Mouse (Mus musculus): ENCODE results near the gene Syt17. TPM values are rescaled to one million over a fixed set of nuclear protein-coding genes. Genes with fewer than 3 reads are reported as not detected.

The Syt17 gene
- total and polyA plus RNA-seq, 3 experiments, result not detected

- no peak for DNase-seq (ENCODE audit: extremely low read depth)
- H3K79me2 ChIP-seq (replicated peaks; ENCODE audit: control insufficient read depth, extremely low read depth, insufficient read depth, poor library complexity, severe bottlenecking), result no peaks in the 10 kb centered on the region
- H3K4me3 ChIP-seq (replicated peaks in 1 of 3; ENCODE audit: low read depth in 2 of 3, low read length in 2 of 3, poor library complexity in 1 of 3), result no peak overlapping the region
- dilution Hi-C loops (cut with MboI; ENCODE audit: extremely low pct_ligation_motif_present, extremely low pct_unique_long_range_greater_than_20kb, low sequenced_read_pairs), result no loop called here
- H3K4me2 ChIP-seq (ENCODE audit: insufficient read depth, low read depth, poor library complexity, severe bottlenecking), result no peak overlapping the region
- H3K27me3 ChIP-seq (replicated peaks), result no peaks in the 10 kb centered on the region
- no peak overlapping the region for H3K27ac ChIP-seq (ENCODE audit: insufficient read depth, low read depth)
- H3K4me1 ChIP-seq (ENCODE audit: control insufficient read depth in 1 of 2, insufficient read depth in 2 of 2), result peaks cover 4 to 18% of the 10 kb centered on the region in 2 experiments; a peak in 3 of 4 replicates
- TF ChIP-seq GABPA (IDR thresholded peaks at IDR 0.05; ENCODE audit: insufficient replicate concordance, low read depth, low read length) (no peak), SMC3 (IDR thresholded peaks at IDR 0.05; ENCODE audit: low read depth, low read length) (no peak), EP300 (IDR thresholded peaks at IDR 0.05; ENCODE audit: low read length) (no peak)
- peaks cover 13% of the 10 kb centered on the region for H3K9me3 ChIP-seq (replicated peaks; ENCODE audit: low read length)
- H3K9ac ChIP-seq (ENCODE audit: insufficient read depth, low read depth), result no peak overlapping the region
- in situ Hi-C loops (cut with MboI; ENCODE audit: low pct_ligation_motif_present, low pct_unique_long_range_greater_than_20kb, low sequenced_read_pairs), result no loop called here
- no peaks in the 10 kb centered on the region for H3K36me3 ChIP-seq (replicated peaks in 1 of 2; ENCODE audit: control insufficient read depth in 1 of 2, insufficient read depth in 1 of 2, low read length in 1 of 2)
Measured at GRCm38 (mm10) chr7:118346943-118347342, 101.1 kb downstream of the Syt17 start.

GRCm38 (mm10) chr7:118346432-118346831 is 101.6 kb downstream of the Syt17 start:
- DNase-seq (ENCODE audit: extremely low read depth), result peak; percentile 80
- in situ Hi-C loops (cut with MboI; ENCODE audit: low pct_ligation_motif_present, low pct_unique_long_range_greater_than_20kb, low sequenced_read_pairs), result no loop called here
- no peaks in the 10 kb centered on the region for H3K79me2 ChIP-seq (replicated peaks; ENCODE audit: control insufficient read depth, extremely low read depth, insufficient read depth, poor library complexity, severe bottlenecking)
- no peaks in the 10 kb centered on the region for H3K27me3 ChIP-seq (replicated peaks)
- H3K27ac ChIP-seq (ENCODE audit: insufficient read depth, low read depth), result no peak overlapping the region
- H3K9ac ChIP-seq (ENCODE audit: insufficient read depth, low read depth), result no peak overlapping the region
- no peak overlapping the region for H3K4me2 ChIP-seq (ENCODE audit: insufficient read depth, low read depth, poor library complexity, severe bottlenecking)
- dilution Hi-C loops (cut with MboI; ENCODE audit: extremely low pct_ligation_motif_present, extremely low pct_unique_long_range_greater_than_20kb, low sequenced_read_pairs), result no loop called here
- H3K4me3 ChIP-seq (replicated peaks in 1 of 3; ENCODE audit: low read depth in 2 of 3, low read length in 2 of 3, poor library complexity in 1 of 3), result no peak overlapping the region
- peaks cover 13% of the 10 kb centered on the region for H3K9me3 ChIP-seq (replicated peaks; ENCODE audit: low read length)
- H3K4me1 ChIP-seq (ENCODE audit: control insufficient read depth in 1 of 2, insufficient read depth in 2 of 2), result peaks cover 4 to 18% of the 10 kb centered on the region in 2 experiments; a peak in 3 of 4 replicates
- no peaks in the 10 kb centered on the region for H3K36me3 ChIP-seq (replicated peaks in 1 of 2; ENCODE audit: control insufficient read depth in 1 of 2, insufficient read depth in 1 of 2, low read length in 1 of 2)
- no peak for TF ChIP-seq PAX5 (IDR thresholded peaks at IDR 0.05; ENCODE audit: low read length)
- TF ChIP-seq JUN (IDR thresholded peaks at IDR 0.05; ENCODE audit: insufficient read depth, low read depth, low read length), result no peak
- no peak for TF ChIP-seq CHD2 (IDR thresholded peaks at IDR 0.05; ENCODE audit: low read length)
- TF ChIP-seq TCF12 (IDR thresholded peaks at IDR 0.05; ENCODE audit: low read depth, low read length), result 0 out of 2 replicates have a peak, but pooled peaks have one; percentile 5
- no peak for TF ChIP-seq MXI1 (IDR thresholded peaks at IDR 0.05; ENCODE audit: low read depth, low read length)
- TF ChIP-seq MAX (IDR thresholded peaks at IDR 0.05; ENCODE audit: low read length), result no peak
- TF ChIP-seq ZKSCAN1 (IDR thresholded peaks at IDR 0.05; ENCODE audit: borderline replicate concordance, low read depth, low read length), result no peak
- TF ChIP-seq CTCF (conservative IDR thresholded peaks at IDR 0.05 in 1 of 2, IDR thresholded peaks at IDR 0.05 in 1 of 2; ENCODE audit: low read depth in 2 of 2, low read length in 2 of 2), result no peak
- TF ChIP-seq E2F4 (IDR thresholded peaks at IDR 0.05; ENCODE audit: insufficient replicate concordance, low read depth, low read length), result no peak
- no peak for TF ChIP-seq UBTF (IDR thresholded peaks at IDR 0.05; ENCODE audit: low read depth, low read length)
- TF ChIP-seq SMC3 (IDR thresholded peaks at IDR 0.05; ENCODE audit: low read depth, low read length), result no peak
- 0 out of 2 replicates have a peak, but pooled peaks have one; percentile 11 for TF ChIP-seq RCOR1 (conservative IDR thresholded peaks at IDR 0.05; ENCODE audit: low read depth, low read length)
- TF ChIP-seq KAT2A (IDR thresholded peaks at IDR 0.05; ENCODE audit: insufficient replicate concordance, low read length), result no peak
- no peak for TF ChIP-seq MAFK (IDR thresholded peaks at IDR 0.05; ENCODE audit: insufficient replicate concordance, low read length)
- TF ChIP-seq JUND (conservative IDR thresholded peaks at IDR 0.05; ENCODE audit: low read depth, low read length), result no peak
- peak; percentile 47; the same call in 1 of the 2 replicates for TF ChIP-seq MEF2A (IDR thresholded peaks at IDR 0.05; ENCODE audit: borderline replicate concordance, low read depth, low read length)
- no peak for TF ChIP-seq POLR2AphosphoS2 (IDR thresholded peaks at IDR 0.05; ENCODE audit: low read depth, low read length)
- TF ChIP-seq MYC (IDR thresholded peaks at IDR 0.05; ENCODE audit: low read depth, low read length), result no peak
- TF ChIP-seq ZC3H11A (IDR thresholded peaks at IDR 0.05; ENCODE audit: low read depth, low read length), result no peak
- TF ChIP-seq POLR2A (IDR thresholded peaks at IDR 0.05; ENCODE audit: low read depth, low read length), result no peak
- TF ChIP-seq NELFE (IDR thresholded peaks at IDR 0.05; ENCODE audit: low read depth, low read length), result no peak
- TF ChIP-seq ETS1 (conservative IDR thresholded peaks at IDR 0.05; ENCODE audit: low read depth, low read length), result peak; percentile 39
- 0 out of 2 replicates have a peak, but pooled peaks have one; percentile 16 for TF ChIP-seq ELF1 (IDR thresholded peaks at IDR 0.05; ENCODE audit: low read depth, low read length)
- peak; percentile 36; the same call in 1 of the 2 replicates for TF ChIP-seq IRF4 (IDR thresholded peaks at IDR 0.05; ENCODE audit: low read depth, low read length)
- TF ChIP-seq HCFC1 (IDR thresholded peaks at IDR 0.05; ENCODE audit: low read depth, low read length), result no peak
- TF ChIP-seq USF1 (IDR thresholded peaks at IDR 0.05; ENCODE audit: low read depth, low read length), result no peak
- TF ChIP-seq GABPA (IDR thresholded peaks at IDR 0.05; ENCODE audit: insufficient replicate concordance, low read depth, low read length), result no peak
- TF ChIP-seq NRF1 (IDR thresholded peaks at IDR 0.05; ENCODE audit: low read depth, low read length), result no peak
- no peak for TF ChIP-seq ZMIZ1 (IDR thresholded peaks at IDR 0.05; ENCODE audit: low read depth, low read length)
- no peak for TF ChIP-seq ZNF384 (IDR thresholded peaks at IDR 0.05; ENCODE audit: low read depth, low read length)
- no peak for TF ChIP-seq SIN3A (IDR thresholded peaks at IDR 0.05; ENCODE audit: low read length)
- peak; percentile 86 for TF ChIP-seq EP300 (IDR thresholded peaks at IDR 0.05; ENCODE audit: low read length)
- TF ChIP-seq MAZ (IDR thresholded peaks at IDR 0.05; ENCODE audit: low read depth, low read length), result no peak
